Mouse (Mus musculus) cerebellum, adult (tissue): ENCODE measurements around the gene Tas2r118.

ENCODE experiments used
- ATAC-seq: cut with Nextera tagmentation; 2 replicates; pipeline ENCODE4 v1.9.2; 2017; ENCODE audit warnings: mild to moderate bottlenecking, moderate library complexity, mixed read lengths; ENCODE audit not compliant: insufficient number of reproducible peaks, low FRiP score, low TSS enrichment

Gene Tas2r118

DNA sequence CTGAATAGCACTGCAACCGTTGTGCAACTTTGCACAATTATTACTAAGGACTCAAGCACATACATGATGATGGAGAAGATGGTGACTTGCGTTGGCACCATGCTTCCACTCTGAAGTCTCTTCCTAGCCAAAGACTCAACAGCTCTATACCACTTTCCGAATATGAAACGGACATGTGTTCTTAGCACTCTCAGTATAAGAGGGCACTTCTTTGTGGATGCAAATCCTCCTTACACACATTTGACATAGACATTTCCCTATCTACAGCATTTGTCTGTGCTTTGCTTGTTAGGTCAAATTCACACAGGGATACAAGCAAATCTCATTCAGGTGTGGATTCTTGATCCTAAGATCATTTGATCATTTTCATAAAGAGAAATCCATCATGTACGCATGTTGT is at the start of gene Tas2r118:
Gene Tas2r118, minus strand, starts transcription at position 101 of the 400 bp plus-strand sequence.
- no peak for ATAC-seq

GRCm38 (mm10) chr6:24018320-24018719 is 48.5 kb upstream of the Tas2r118 start:
- no peak for ATAC-seq

DNA sequence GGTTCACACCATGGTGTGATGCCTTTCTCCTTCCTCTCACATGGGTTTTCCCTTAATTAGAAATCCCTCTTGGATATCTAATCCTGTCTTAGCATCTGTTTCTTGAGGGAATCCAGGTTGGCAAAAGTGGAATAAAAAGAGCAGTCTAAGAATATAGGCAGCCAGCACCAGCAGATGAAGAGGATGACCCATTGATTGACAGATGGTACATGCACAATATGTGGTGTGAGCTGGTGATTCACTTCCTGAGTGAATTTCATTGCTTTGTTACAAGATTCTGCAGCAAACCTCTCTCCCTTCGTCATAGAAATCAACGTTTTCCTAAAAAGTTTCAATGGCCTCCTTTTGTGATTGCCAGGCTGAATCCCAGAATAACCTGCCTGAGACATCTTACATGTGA is 23.4 kb upstream of the Tas2r118 start:
- no peak for ATAC-seq

GRCm38 (mm10) chr6:23990687-23991387 is 21.0 kb upstream of the Tas2r118 start:
- ATAC-seq, result no peak

- ATAC-seq, result no peak
Observed at GRCm38 (mm10) chr6:23986293-23986692, 16.4 kb upstream of the Tas2r118 start.

GRCm38 (mm10) chr6:23966980-23967379 is 2.9 kb downstream of the Tas2r118 start:
- ATAC-seq, result no peak

GRCm38 (mm10) chr6:23965925-23966324 is 3.9 kb downstream of the Tas2r118 start:
- no peak for ATAC-seq

DNA sequence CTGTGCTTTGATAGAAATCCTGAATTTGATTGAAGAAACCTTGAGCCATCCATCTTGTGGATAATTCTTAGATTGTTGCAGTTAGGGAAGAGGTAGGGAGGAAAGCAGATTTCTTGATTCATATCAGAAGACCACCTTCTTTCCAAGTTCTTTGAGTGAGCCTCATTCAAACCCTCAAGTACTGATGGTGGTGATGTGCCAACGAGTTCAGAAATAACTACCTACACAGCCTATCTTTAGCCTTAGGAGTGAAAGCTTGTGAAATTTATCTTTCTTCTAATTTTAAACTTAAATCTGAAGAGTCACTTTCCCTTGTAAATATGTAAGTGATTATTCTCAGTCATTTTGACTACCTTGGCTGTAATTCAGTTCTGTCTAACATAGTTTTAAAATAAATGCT is 6.1 kb downstream of the Tas2r118 start:
- ATAC-seq, result no peak

DNA sequence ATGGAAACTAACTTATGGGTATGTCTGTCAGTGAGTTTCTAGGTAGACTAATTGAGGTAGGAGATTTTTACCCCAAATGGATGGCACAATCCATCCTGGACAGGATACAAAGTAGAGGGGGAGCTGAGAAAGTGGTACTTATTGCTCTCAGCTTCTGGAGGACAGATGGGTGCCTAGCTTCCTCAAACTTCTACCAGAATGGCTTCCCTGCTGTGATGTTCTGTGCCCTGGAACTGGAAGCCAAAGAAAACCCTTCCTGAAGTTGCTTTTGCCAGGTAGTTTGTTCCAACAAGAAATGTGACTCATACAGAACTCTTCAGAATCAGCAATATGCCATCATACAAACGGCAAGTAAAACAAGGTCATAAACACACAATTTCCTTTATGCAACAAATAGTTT is 29.1 kb downstream of the Tas2r118 start:
- ATAC-seq, result no peak

DNA sequence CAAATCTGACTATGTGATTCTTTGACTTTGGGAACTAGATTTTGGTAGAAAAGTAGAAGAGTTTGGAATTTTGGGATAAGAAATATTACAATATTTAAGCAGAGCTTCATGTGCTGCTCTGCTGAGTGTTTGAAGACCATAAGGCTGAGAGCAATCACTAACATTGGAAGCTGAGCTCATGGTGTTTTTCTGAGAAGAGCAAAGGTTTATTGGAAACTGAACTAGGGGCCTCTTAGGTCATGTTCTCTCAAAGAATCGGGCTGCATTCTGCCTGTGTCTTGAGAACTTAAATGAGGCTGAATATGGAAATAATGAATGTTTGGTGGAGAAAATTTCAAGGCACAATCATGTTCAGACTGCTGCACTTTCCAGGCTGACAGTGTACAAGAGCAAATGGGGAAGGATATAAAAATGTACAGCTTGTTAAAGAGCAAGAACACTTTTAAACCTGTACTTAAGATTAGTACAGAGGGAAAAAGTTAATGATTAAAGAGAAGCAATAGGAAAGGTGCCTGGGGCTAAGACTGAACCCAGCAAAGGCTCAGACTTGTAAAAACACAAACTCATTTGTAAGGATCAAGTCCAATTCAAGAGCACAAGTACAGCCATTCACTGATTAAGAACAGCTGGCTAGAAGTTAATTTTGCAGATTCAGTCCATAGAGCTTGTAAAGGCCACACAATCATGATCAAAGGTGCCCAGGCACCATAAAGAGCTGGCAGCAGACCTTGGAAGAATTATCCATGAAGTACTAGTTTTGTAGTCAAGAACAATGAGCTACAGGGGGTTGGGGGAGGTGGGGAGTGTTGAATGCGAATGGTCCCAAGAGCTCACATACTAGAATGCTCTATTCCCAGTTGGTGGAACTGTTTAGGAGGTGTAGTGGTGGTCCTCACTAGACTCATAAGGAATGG is 31.0 kb downstream of the Tas2r118 start:
- ATAC-seq, result no peak

- ATAC-seq, result no peak
Observed at GRCm38 (mm10) chr6:23936414-23936813, 33.4 kb downstream of the Tas2r118 start.

- no peak for ATAC-seq
Observed at GRCm38 (mm10) chr6:23923806-23924205, 46.1 kb downstream of the Tas2r118 start.
